Mouse (Mus musculus) stomach, postnatal 0 days (tissue): Measurements from ENCODE around the gene Hoxd4.

Source experiments
- CTCF ChIP-seq: IDR thresholded peaks from 2 replicates; pipeline ENCODE4 v1.5.1; 2016; ENCODE audit warnings: antibody characterized with exemption, low read depth, mild to moderate bottlenecking, moderate library complexity
- EP300 ChIP-seq: optimal IDR thresholded peaks from 2 replicates; pipeline ENCODE3; 2016; ENCODE audit warnings: antibody characterized with exemption

GRCm38 (mm10) chr2:74672481-74673362 lies 39.0 kb upstream of the Hoxd4 start:
- no peak for TF ChIP-seq EP300
- peak; percentile 79 for TF ChIP-seq CTCF
